Comparison of ENCODE assay signal across 16 mouse cellular contexts in genomic region chr7:28584468-28584867, GRCm38 (mm10). TPM values are rescaled to one million over a fixed set of nuclear protein-coding genes. Genes with fewer than 3 reads are reported as not detected.
DNase-seq lines count a peak whose midpoint lies in the region; ATAC-seq lines count a peak whose summit lies in the region.
"Had no signal": no experiment of that assay in that cellular context is flagged by ENCODE, and none has a peak within 500 bp of the region (broad histone marks: within the 10 kb centered on the region; RNA-seq: fewer than 3 reads in every experiment).

No protein-coding gene starts in this region.

- H3K9ac ChIP-seq in limb, embryonic 15.5 days = no peak overlapping the region
- peak overlapping the region; percentile 13 for H3K9ac ChIP-seq in liver, embryonic 16.5 days (ENCODE audit: low read depth, low read length)

- WGBS in heart, embryonic 10.5 days = 30% methylated on average over 4 of the region's 4 CpGs
- WGBS in limb, embryonic 15.5 days = 72% methylated on average over 4 of the region's 4 CpGs
- 70% methylated on average over 4 of the region's 4 CpGs for WGBS in limb, embryonic 10.5 days
- 30% methylated on average over 4 of the region's 4 CpGs for WGBS in liver, embryonic 16.5 days (ENCODE audit: insufficient replicate concordance)

- DNase-seq in heart, embryonic 10.5 days (ENCODE audit: low spot score) = no peak
- DNase-seq in heart, postnatal 10 days = no peak
- no peak for DNase-seq in limb, embryonic 10.5 days (ENCODE audit: low spot score)
- DNase-seq in frontal cortex, postnatal 25 days (ENCODE audit: low spot score in 2 of 2) = no peak
- DNase-seq in spleen, adult 18-20 months = no peak
- DNase-seq: adrenal gland, postnatal 25 days; cerebellum, adult 9-11 months had no signal

- H3K4me2 ChIP-seq in limb, embryonic 15.5 days = no peak overlapping the region
- peak overlapping the region; percentile 50; the same call in 1 of the 2 replicates for H3K4me2 ChIP-seq in liver, embryonic 16.5 days (ENCODE audit: low read depth, low read length)
- H3K4me2 ChIP-seq: limb, embryonic 13.5 days had no signal

- H3K27me3 ChIP-seq in heart, embryonic 10.5 days (ENCODE audit: insufficient read depth, poor library complexity, severe bottlenecking) = no peaks in the 10 kb centered on the region
- no peaks in the 10 kb centered on the region for H3K27me3 ChIP-seq in limb, embryonic 15.5 days
- H3K27me3 ChIP-seq in limb, embryonic 10.5 days (ENCODE audit: low read depth, poor library complexity, severe bottlenecking) = no peaks in the 10 kb centered on the region
- H3K27me3 ChIP-seq in liver, embryonic 16.5 days (ENCODE audit: control insufficient read depth, insufficient read depth, low read depth, low read length) = no peaks in the 10 kb centered on the region
- H3K27me3 ChIP-seq: limb, embryonic 13.5 days; Patski had no signal

- no peaks in the 10 kb centered on the region for H3K9me3 ChIP-seq in heart, embryonic 10.5 days
- H3K9me3 ChIP-seq in limb, embryonic 15.5 days = no peaks in the 10 kb centered on the region
- H3K9me3 ChIP-seq in limb, embryonic 10.5 days (replicated peaks) = no peaks in the 10 kb centered on the region
- no peaks in the 10 kb centered on the region for H3K9me3 ChIP-seq in liver, embryonic 16.5 days (replicated peaks; ENCODE audit: control insufficient read depth, low read length)
- H3K9me3 ChIP-seq: limb, embryonic 13.5 days had no signal

- peaks cover 83% of the 10 kb centered on the region for H3K4me1 ChIP-seq in heart, embryonic 10.5 days
- H3K4me1 ChIP-seq in limb, embryonic 15.5 days = peaks cover 64% of the 10 kb centered on the region
- peaks cover 58% of the 10 kb centered on the region for H3K4me1 ChIP-seq in limb, embryonic 10.5 days
- H3K4me1 ChIP-seq in liver, embryonic 16.5 days (ENCODE audit: control insufficient read depth, low read depth, low read length) = peaks cover 83% of the 10 kb centered on the region

- intact Hi-C loops in heart, postnatal 10 days (cut with DNase I) = no loop called here

- ATAC-seq in limb, embryonic 15.5 days (ENCODE audit: insufficient number of reproducible peaks, low FRiP score, low TSS enrichment, low read depth) = no peak
- ATAC-seq in erythroblast, adult 5-6 weeks (replicated peaks; ENCODE audit: low FRiP score, poor library complexity, severe bottlenecking) = peak; percentile 43
- ATAC-seq in liver, embryonic 16.5 days (ENCODE audit: low read depth) = peak; percentile 20
- ATAC-seq: Patski had no signal

- peaks cover 8% of the 10 kb centered on the region for H3K36me3 ChIP-seq in heart, embryonic 10.5 days
- H3K36me3 ChIP-seq in limb, embryonic 15.5 days = no peaks in the 10 kb centered on the region
- peaks cover 14% of the 10 kb centered on the region for H3K36me3 ChIP-seq in limb, embryonic 10.5 days
- no peaks in the 10 kb centered on the region for H3K36me3 ChIP-seq in liver, embryonic 16.5 days (ENCODE audit: control insufficient read depth, insufficient read depth)

- H3K27ac ChIP-seq in heart, embryonic 10.5 days = peak overlapping the region; percentile 69
- H3K27ac ChIP-seq in limb, embryonic 15.5 days = 0 out of 2 replicates have a peak overlapping the region, but pooled peaks have one; percentile 24
- H3K27ac ChIP-seq in limb, embryonic 10.5 days = no peak overlapping the region
- peak overlapping the region; percentile 85 for H3K27ac ChIP-seq in liver, embryonic 16.5 days (ENCODE audit: low read length)
- H3K27ac ChIP-seq: limb, embryonic 13.5 days had no signal

- H3K4me3 ChIP-seq in heart, embryonic 10.5 days = no peak overlapping the region
- no peak overlapping the region for H3K4me3 ChIP-seq in limb, embryonic 15.5 days
- no peak overlapping the region for H3K4me3 ChIP-seq in limb, embryonic 10.5 days
- H3K4me3 ChIP-seq in liver, embryonic 16.5 days (ENCODE audit: low read depth, low read length) = no peak overlapping the region
- H3K4me3 ChIP-seq: limb, embryonic 13.5 days had no signal

RNA-seq across cellular contexts. Expression of gene Samd4b, which starts 13.5 kb away (rescaled TPM):
- polyA plus RNA-seq in heart, embryonic 10.5 days (2016; fragmentation: Nextera tagmentation; extraction: Ambion mirVana) = 24.5 and 29.7 TPM in 2 replicates
- total RNA-seq in heart, postnatal 10 days (2021) = 10 to 100 TPM; 37.7 to 40.4 TPM
- polyA plus RNA-seq in limb, embryonic 15.5 days (2015; fragmentation: Nextera tagmentation; extraction: Ambion mirVana) = 26.3 and 28.3 TPM in 2 replicates
- 38.2 and 40.2 TPM in 2 replicates for polyA plus RNA-seq in limb, embryonic 10.5 days (2016; fragmentation: Nextera tagmentation; extraction: Ambion mirVana)
- total RNA-seq in erythroblast, adult 5-6 weeks (2015; ENCODE audit: low replicate concordance) = 7.3 and 11.9 TPM in 2 replicates
- 3.1 and 4.8 TPM in 2 replicates for total RNA-seq in erythroblast, adult 5-6 weeks (2017; ENCODE audit: low replicate concordance)
- 2.5 and 3.5 TPM in 2 replicates for polyA plus RNA-seq in liver, embryonic 16.5 days (2015; fragmentation: Nextera tagmentation; extraction: Ambion mirVana)

RNA-seq across cellular contexts. Expression of gene Pak4, which starts 13.5 kb away (rescaled TPM):
- 47.2 and 53.0 TPM in 2 replicates for polyA plus RNA-seq in heart, embryonic 10.5 days (2016; fragmentation: Nextera tagmentation; extraction: Ambion mirVana)
- 10 to 100 TPM; 11.2 to 15.6 TPM for total RNA-seq in heart, postnatal 10 days (2021)
- polyA plus RNA-seq in limb, embryonic 15.5 days (2015; fragmentation: Nextera tagmentation; extraction: Ambion mirVana) = 33.7 and 34.9 TPM in 2 replicates
- 64.9 and 69.8 TPM in 2 replicates for polyA plus RNA-seq in limb, embryonic 10.5 days (2016; fragmentation: Nextera tagmentation; extraction: Ambion mirVana)
- total RNA-seq in erythroblast, adult 5-6 weeks (2015; ENCODE audit: low replicate concordance) = 3.1 and 3.5 TPM in 2 replicates
- total RNA-seq in erythroblast, adult 5-6 weeks (2017; ENCODE audit: low replicate concordance) = 2.0 and 6.4 TPM in 2 replicates
- polyA plus RNA-seq in liver, embryonic 16.5 days (2015; fragmentation: Nextera tagmentation; extraction: Ambion mirVana) = 16.4 and 17.5 TPM in 2 replicates

RNA-seq across cellular contexts. Expression of gene Nccrp1, which starts 37.4 kb away (rescaled TPM):
- polyA plus RNA-seq in heart, embryonic 10.5 days (2016; fragmentation: Nextera tagmentation; extraction: Ambion mirVana) = not detected in 2 replicates
- total RNA-seq in heart, postnatal 10 days (2021) = not detected
- polyA plus RNA-seq in limb, embryonic 15.5 days (2015; fragmentation: Nextera tagmentation; extraction: Ambion mirVana) = 1.6 and 2.3 TPM in 2 replicates
- not detected in 2 replicates for polyA plus RNA-seq in limb, embryonic 10.5 days (2016; fragmentation: Nextera tagmentation; extraction: Ambion mirVana)
- 0.84 TPM in 1 of 2 replicates, not detected in the other for total RNA-seq in erythroblast, adult 5-6 weeks (2015; ENCODE audit: low replicate concordance)
- not detected in 2 replicates for total RNA-seq in erythroblast, adult 5-6 weeks (2017; ENCODE audit: low replicate concordance)
- polyA plus RNA-seq in liver, embryonic 16.5 days (2015; fragmentation: Nextera tagmentation; extraction: Ambion mirVana) = not detected in 2 replicates
- total RNA-seq: adrenal gland, postnatal 25 days; hematopoietic stem cell, adult 5-6 weeks; monocyte, adult 5-6 weeks had no signal
- polyA plus RNA-seq: C2C12; limb, embryonic 13.5 days; Patski had no signal

RNA-seq across cellular contexts. Expression of gene Sycn, which starts 43.8 kb away (rescaled TPM):
- polyA plus RNA-seq in heart, embryonic 10.5 days (2016; fragmentation: Nextera tagmentation; extraction: Ambion mirVana) = not detected in 2 replicates
- total RNA-seq in heart, postnatal 10 days (2021) = not detected
- polyA plus RNA-seq in limb, embryonic 15.5 days (2015; fragmentation: Nextera tagmentation; extraction: Ambion mirVana) = not detected in 2 replicates
- not detected in 2 replicates for polyA plus RNA-seq in limb, embryonic 10.5 days (2016; fragmentation: Nextera tagmentation; extraction: Ambion mirVana)
- not detected in 2 replicates for total RNA-seq in erythroblast, adult 5-6 weeks (2015; ENCODE audit: low replicate concordance)
- not detected in 2 replicates for total RNA-seq in erythroblast, adult 5-6 weeks (2017; ENCODE audit: low replicate concordance)
- 0.53 and 2.5 TPM in 2 replicates for polyA plus RNA-seq in liver, embryonic 16.5 days (2015; fragmentation: Nextera tagmentation; extraction: Ambion mirVana)
- total RNA-seq: adrenal gland, postnatal 25 days; hematopoietic stem cell, adult 5-6 weeks; layer of hippocampus, adult 18-20 months; monocyte, adult 5-6 weeks had no signal
- polyA plus RNA-seq: C2C12; limb, embryonic 13.5 days; Patski had no signal

RNA-seq across cellular contexts. Expression of gene Acp7, which starts 46.7 kb away (rescaled TPM):
- 0.34 TPM in 1 of 2 replicates, not detected in the other for polyA plus RNA-seq in heart, embryonic 10.5 days (2016; fragmentation: Nextera tagmentation; extraction: Ambion mirVana)
- not detected for total RNA-seq in heart, postnatal 10 days (2021)
- polyA plus RNA-seq in limb, embryonic 15.5 days (2015; fragmentation: Nextera tagmentation; extraction: Ambion mirVana) = 1.8 and 1.9 TPM in 2 replicates
- not detected in 2 replicates for polyA plus RNA-seq in limb, embryonic 10.5 days (2016; fragmentation: Nextera tagmentation; extraction: Ambion mirVana)
- not detected in 2 replicates for total RNA-seq in erythroblast, adult 5-6 weeks (2015; ENCODE audit: low replicate concordance)
- not detected in 2 replicates for total RNA-seq in erythroblast, adult 5-6 weeks (2017; ENCODE audit: low replicate concordance)
- polyA plus RNA-seq in liver, embryonic 16.5 days (2015; fragmentation: Nextera tagmentation; extraction: Ambion mirVana) = not detected in 2 replicates
- total RNA-seq: adrenal gland, postnatal 25 days; hematopoietic stem cell, adult 5-6 weeks; monocyte, adult 5-6 weeks had no signal
- polyA plus RNA-seq: C2C12; limb, embryonic 13.5 days; Patski had no signal
